Mouse (Mus musculus) right cerebral cortex, postnatal 36 days (tissue): ENCODE data around the gene Fam171b.

ENCODE experiments used
- DNase-seq, 2 experiments: peaks; one replicate each; pipeline ENCODE4 v3.0.0; 2022; ENCODE audit warnings: low spot score in 2 of 2, mixed read lengths in 1 of 2

Fam171b gene

DNA sequence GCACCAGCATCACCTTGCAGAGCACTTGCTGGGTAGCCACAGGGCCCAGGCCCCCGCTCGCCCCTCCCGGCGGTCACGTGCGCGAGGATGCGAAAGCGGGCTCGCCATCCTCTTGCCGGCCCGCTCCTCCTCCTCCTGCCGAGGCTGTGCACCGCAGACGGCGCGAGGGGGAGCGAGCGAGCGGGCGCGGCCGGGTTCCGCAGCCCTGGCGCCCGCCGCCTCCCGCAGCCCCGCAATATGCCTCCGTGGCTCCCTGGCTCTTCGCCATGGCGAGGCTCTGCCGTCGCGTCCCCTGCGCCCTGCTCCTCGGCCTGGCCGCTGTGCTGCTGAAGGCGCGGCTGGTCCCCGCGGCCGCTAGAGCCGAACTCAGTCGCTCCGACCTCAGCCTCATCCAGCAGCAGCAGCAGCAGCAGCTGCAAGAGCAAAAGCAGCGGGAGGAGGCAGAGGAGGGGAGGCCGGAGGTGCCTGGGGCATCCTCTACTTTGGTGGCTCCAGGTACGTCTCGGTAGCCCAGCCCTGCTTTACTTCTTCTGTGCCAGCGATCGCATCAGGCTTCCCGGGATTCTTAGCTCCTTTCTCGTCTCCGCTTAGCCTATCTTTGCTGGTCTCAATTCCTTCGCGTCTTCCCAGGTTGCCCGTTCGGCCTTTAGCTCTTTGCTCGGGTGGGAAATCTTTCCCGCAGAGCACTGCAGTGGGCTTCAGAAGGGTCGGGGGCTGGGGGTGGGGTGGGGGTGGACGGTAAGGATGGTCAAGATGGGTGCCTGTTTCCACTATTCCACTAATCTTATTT, at the start of gene Fam171b:
Fam171b (plus strand) TSS at position 154 of the 790 bp plus-strand sequence.
- DNase-seq, result peak; percentile 85 to 88

DNA sequence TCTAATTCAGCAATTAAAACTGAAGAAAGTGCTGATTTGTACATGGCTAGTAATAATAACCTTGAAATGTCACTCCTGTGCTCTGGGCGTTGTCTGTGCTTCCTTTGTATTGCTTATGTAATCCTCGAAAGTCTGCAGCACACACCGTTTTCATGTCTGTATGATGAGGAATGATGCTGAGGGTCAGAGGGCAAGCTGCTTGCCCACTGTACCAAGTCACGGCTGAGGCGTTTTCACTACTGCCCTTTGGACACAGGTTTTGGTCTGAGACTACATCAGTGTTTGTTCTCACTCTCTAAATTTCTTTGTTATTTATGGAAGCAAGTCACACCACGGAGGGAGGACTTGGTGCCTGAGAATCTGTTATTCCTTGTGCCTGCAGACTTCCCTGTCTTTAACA, 46.4 kb upstream of the Fam171b start:
- DNase-seq, result no peak

DNA sequence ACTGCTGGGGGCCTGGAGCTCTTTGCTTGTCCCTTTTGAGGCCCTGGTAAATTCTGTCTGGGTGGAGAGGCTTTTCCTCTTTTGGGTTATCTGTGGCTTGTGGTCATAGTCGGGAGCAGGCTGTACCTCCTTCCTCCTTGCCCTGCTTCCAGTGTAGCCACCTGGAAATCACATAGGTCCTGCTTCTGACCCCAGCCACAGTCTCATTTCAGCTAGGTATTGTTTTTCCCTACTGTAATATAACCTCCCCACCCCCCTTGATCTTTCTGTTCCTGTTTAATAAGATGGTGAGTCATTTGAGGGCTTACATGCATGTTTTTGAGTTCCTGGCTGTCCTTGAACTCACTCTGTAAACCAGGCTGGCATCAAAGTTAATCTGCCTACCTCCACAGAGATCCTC, 45.6 kb upstream of the Fam171b start:
- DNase-seq, result no peak

DNA sequence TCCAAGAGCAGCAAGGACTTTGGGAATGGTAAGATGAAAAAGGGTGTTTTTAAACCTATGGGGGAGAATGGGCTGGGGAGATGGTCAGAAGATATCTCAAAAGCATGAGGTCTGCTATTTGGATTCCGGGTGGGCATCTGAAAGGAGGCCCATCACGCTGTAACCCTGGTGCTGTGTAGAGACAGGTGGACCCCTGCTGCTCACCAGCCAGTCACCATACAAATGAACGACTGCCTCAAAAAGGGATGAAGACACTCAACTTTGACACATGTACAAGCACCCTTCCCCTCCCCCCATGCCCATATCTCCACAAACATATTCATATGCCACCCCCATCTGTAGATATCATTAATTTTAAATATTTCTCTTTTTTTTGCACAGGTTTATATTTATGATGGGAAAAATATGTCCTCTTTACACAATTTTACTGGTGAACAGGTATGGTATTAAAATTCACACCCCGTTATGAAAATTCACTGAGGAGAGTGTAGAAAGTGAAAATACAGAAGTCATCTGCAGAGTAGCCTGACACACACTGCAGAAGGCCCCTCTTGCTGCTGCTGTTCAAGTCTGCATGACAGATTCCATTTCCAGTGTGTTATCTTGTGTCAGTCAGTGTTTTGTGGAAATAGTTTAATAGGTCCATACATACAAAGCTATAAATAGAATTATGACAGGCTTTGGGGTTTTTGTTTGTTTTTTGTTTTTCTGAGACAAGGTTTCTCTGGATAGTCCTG, 44.0 kb upstream of the Fam171b start:
- no peak for DNase-seq

DNA sequence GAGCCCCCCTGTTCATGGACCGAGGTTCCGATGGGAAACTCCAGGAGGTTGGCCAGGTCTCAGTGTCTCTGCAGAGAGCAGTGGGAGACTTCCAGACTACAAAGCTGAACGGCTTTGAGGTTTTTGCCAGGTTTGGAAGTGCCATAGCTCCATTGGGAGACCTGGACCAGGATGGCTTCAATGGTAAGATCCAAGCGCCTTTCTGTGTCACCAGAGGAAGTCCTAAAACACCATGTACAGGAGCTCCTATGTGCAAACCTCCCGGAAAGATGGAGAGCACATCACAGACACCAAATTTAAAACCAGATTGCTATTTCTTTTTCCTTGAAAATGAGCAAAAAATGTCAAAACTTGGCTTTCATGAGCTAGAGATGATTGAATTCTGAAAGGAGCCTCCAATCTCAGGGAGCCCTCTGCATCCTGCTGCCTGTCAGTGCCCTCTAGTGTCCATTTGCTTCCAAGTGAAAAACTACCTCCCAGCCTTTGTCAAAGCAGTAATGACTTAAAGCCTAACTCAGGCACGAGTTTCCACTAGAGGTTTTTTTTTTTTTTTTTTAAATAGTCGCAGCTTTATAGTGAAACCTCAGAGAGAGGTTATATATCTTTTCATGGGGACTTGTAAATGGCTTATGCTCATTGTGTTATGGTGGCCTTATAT, 41.2 kb upstream of the Fam171b start:
- DNase-seq, result peak in 1 of 2 experiments; percentile 43

DNA sequence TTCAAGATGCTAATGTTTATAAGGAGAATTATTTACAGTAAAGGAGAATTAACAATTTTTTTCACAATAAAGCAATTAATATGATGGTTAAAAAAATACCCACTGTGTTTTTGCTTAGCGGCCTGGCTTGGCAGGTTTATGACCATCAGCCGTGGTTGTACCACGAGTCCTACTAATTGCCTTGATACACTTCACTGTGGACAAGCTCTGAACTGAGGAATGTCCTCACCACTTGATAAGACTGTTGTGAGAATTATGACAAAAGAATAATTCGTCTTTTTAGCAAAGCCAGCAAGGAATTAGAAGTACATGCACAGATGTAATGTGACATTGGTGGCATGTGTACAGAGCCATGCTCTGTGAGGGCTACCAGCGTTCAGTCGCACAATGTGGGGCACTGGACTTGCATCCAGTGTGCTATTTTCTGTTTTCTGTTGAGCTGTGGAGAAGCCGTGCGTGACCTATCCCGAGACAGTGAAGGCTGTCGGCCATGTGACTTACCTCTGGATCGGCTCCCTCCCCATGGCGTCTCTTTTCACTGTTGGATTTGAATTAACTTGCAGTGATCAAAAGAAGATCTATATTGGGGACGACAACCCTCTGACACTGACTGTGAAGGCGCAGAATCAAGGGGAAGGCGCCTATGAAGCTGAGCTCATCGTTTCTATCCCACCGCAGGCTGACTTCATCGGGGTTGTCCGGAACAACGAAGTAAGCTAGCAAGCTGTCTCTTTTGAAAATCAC, 20.9 kb upstream of the Fam171b start:
- DNase-seq, result no peak

DNA sequence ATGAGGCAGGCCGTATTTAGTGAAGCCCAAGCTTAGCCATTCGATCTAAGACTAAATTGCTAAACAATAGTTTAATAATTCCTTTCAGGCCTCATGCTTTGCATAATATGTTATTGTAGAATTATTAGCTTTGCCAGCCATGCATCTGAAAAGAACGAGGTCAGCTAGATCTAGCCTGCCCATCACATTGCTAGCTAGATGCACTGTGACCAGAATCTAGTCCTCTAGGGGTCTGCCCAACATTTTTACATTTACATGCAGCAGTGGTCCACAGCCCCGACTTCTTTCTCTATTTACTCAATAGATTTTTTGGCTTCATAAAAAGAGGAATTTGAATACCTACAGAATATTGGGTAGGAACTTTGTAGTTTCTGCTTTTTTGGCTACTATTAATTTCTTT, 20.3 kb upstream of the Fam171b start:
- DNase-seq, result no peak

DNA sequence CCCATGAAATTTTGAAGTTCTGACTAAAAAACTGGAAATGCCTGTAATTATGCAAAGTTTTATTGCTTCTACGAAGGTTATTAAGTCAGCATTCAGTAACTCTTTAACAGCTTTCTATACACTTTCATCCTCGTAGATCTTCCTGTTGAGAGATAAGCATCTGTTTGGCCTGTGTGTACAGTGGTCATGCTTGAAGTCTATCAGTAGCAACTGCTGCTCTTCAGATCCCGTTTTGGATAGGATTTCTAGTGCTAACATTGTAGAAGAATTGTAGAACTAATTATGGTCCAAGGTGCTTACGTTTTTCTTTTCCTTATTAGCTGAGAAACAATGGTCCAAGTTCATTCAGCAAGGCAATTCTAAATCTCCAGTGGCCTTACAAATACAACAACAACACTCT, 16.7 kb upstream of the Fam171b start:
- no peak for DNase-seq

DNA sequence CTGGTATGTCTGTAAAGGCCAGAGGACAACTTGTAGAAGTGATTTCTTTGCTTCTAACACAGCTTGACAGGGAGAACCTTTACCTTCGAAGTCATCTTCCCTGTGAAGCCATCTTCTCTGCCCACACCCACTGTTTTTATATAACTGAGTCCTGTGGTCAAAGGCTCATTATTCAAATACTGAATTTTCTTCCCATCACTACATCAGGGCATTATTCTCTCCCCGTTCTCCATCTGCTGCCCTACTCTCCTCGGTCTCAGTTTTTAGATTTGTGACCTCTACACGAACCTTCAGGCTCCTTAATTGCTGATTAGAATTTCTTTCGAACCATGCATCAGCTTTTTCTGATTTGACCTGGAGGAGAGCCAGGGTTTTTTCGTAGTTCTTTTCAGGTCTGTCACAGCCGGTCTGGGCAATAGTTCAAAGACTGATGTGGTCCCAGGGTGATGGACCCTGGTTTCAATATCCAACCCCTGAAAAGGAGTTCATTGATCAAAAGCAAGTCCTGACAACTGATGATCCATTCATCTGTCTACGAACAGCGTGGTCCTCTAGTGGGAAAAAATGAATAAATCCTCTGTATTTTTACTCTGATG, 14.4 kb upstream of the Fam171b start:
- no peak for DNase-seq

DNA sequence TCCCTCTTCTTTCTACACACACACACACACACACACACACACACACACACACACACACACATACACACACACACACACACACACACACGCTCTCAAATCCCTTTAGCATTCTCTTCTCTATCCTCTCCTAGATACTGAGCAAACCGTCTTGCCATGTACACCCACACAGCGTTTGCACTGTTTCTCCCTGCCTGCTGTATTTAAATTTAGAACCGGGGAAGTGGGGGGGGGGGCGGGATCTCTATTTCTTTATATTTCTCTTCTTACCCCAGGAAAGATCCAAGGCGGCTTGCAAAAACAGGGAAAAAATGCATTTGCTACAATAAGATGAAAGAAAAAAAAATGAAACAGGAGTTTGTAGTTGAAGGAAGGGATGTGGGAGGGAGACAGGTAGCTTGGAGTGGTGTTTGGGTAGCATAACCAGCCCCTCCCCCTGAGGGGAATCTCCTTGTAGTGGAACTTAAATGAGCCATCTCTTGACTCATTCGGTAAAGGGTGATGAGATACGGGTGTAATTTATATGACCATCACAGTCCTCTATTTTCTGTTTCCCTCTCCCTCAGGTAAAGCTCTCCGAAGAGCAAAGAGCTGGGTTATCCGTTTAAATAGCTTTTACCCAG, 947 bp downstream of the Fam171b start:
- DNase-seq, result peak; percentile 34 to 45

DNA sequence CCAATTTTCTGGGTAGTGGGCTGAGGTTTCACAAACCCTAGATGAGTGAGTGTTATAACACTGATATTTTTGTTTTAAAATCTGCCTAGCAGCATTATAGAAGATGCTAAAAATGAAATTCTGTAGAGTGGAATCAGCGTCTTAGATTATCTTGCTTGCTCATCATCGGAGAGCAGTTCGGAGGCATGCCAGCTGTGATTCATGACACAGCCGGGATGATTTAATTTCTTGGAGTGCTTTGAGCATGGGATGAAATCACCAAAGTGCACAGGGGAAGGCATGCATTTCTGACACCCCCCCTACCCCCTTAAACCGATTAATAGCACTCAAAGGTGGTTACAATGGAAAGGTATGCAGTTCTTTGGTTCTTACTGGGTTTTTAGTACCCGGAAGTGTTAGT, 1.6 kb downstream of the Fam171b start:
- DNase-seq, result peak; percentile 50 to 61

DNA sequence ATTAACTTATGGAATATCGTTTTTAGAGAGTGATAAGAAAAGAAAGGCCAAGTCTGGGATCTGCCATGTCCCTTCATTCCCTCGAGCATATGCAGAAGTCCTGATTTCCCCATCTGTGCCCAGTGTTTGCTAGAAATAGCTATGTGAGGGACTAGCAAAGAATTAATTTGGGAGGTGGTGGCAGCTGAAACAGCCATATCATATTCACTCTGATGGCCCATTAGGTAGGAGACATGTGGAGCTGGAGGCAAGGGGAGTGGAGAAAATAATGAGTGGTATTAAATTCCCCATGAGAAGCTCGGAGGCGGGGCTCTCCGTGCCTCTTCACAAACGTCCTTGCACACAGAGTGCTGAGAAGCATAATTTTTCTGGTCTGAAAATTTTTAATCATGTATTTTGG, 3.7 kb downstream of the Fam171b start:
- DNase-seq, result no peak

DNA sequence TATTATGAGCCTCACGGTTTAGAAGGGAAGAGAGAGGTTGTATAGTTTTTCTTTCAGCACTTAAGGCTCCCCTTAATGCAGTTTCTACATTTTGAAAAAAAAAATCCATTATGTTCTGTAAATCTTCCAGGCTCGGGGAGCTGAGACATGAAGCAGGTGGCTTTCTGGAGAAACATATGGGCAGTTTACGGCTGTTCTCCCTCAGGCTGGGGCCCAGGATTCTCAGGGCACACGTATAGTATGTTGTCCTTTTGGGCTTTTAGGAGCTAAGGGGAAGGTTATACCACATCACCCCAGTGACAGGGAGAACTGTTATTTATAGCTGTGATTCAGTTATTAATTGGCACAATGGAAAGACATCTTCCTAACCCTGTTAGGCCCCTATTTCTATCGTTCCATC, 12.7 kb downstream of the Fam171b start:
- no peak for DNase-seq

DNA sequence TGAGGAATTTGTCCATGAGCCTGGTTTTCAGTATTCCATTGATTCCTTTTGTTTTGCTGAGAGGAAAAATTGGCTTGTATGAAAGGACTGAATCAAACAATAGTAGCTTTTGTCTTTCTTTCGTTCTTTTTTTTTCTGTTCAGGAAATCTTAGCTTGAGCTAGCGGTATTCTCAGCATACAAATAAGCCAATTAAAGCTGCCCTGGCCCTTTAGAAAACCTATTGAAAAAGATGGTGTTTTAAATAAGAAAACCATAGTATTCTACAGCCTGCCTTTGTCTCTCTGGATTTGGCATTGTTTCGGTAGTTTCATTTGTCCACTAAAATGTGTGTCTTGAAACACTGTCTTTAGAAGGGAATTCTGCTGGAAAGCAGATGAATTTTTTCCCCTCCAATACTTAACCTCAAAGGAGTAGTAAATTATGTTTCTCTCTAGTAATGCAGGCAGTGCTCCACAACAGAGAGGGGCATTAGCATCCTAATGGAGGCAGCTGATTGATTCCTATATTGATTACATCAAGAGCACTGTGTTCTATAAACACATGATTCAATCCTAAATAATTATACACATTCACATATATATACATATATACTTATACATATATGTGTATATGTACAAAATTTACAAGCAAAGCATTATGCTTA, 16.6 kb downstream of the Fam171b start:
- no peak for DNase-seq

DNA sequence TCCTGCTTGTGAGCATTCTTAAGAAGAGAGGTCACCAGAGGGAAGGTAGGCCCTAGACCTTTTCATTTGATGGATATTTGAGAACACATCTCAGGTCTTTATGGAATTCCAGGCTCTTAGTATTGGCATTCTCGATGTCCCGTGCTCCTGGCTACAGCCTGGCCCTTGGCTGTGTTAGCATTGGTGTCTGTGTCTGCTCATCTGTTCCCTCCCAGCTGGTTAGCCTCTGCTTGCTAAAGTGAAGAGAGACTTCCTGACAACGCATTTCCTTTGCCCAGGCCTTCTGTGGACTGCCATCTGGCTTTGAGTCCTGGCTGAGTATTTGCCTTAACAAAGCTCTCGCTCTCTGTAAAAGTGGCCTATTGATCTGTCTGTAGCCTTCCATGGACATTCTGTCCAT, 20.5 kb downstream of the Fam171b start:
- no peak for DNase-seq

DNA sequence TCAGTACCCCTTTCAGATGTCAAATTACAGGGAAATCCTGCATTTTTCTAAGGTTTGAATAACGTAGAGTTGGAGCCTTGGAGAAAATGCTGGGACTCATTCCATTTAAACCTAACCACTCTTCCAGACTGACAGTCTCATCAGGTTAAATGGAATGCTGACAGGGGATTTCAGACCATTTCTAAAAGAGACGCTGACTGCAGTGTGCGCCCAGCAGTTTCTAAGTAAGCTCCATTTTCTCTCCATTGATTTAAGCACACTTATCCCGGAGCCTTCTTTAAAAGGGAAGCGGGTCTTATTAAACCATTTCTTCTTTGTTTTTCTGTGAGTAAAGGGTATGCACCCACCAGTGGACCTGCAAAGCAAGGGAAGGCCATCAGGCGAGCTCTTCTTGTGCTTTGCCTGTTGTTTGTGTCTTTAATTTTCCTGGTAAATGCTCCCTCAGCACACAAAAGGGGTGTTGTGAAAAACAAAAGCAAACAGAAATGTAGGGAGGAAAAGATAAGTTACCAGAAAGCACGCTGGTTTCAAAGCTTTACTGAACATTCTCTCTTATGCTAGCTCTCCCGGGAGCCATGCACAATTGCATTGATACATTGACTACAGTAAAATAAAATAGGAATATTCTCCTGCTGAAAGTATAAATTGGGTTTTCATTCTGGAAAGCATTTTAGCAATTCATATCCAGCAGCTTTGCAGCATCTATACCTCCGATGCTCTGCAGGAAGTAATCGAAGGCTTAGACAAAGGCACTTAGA, 23.1 kb downstream of the Fam171b start:
- DNase-seq, result no peak

DNA sequence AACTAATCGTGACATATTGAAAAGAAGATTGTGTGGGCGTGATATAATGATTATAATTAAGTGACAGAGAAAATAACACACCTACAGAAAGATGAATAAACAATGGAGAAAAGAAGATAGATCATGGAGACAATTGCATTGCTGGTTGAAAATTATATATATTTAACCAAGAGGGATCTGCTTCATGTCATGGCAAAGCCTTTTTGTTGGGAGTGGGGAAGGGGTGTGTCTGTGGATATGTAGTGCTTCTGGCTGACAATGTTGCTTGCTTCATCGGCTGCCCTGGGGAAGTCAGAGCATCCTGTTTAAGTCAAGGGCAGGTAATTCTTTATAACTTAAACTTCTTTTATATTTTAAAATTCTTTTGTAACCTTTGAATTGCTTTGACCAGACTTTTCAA, 36.1 kb downstream of the Fam171b start:
- DNase-seq, result no peak

DNA sequence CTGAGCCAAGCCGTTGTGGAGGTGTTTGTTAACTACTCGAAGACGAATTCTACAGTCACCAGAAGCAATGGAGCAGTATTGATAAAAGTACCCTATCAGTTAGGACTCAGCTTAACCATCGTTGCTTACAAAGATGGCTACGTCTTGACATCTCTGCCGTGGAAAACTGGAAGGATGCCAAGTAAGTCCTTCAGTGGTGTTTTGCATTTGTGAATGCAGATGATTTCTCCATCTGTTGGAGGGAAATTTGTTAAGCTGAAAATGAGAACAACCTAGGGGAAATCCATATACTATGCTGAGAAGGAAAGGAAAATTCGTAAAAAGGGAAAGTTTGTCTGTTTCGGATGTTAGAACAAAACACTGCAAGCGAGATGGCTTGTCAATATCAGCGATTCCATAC, 41.0 kb downstream of the Fam171b start:
- DNase-seq, result no peak

DNA sequence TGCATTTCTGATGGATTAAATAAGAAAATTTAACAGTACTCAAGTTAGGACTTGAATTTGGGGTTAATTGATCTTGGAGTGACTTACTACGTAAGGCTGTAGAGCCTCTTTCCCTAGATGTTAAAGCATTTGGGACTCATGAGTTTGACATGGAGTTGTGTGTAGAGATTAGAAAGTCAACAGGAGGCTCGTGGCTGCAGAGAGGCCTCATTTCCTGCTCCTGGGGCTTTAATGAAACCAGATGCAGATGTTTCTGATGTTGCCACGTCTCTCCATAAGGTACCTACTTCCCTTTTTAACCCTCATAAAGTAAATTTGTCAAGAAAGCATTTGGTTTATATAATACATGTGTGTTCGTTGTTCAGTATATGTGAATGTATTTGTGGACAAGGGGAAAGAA, 43.8 kb downstream of the Fam171b start:
- no peak for DNase-seq

DNA sequence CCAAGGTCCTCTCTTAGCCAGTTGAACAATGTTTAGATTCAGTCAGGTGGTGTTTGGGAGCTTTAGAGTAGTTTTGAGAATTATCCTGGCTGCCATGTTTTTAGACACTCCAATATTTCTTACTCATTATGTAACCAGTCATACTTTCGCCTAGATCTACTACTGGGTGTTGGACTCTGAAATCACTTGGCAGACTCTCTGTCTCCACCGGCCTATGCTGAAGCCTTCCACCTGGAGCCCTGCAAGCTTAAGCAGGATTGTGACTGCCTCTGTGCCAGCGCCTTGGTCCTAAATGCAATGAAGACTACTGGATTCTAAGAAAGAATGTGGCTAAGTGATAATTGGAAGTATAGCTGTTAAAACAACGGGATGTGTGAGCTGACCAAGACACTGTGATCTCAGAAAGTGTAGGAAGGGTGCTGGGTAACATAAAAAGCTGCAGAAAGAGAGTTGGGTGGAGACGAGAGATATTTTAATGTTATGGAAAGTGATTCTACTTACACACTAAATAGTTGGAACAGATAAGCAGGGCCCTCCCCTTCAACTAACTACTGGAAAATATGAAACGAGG, 71.5 kb downstream of the Fam171b start:
- DNase-seq, result peak in 1 of 2 experiments; percentile 15
